Mouse (Mus musculus) lung, adult 2 months (tissue): Measurements from ENCODE around the gene Hinfp.

ENCODE experiments used
- CTCF ChIP-seq: fragments of 200-500 bp; IDR thresholded peaks from 2 replicates; pipeline ENCODE4 v1.5.1; 2011; ENCODE audit warnings: mild to moderate bottlenecking, low read length, control low read depth; ENCODE audit not compliant: insufficient read depth
- POLR2A ChIP-seq: fragments of 200-500 bp; IDR thresholded peaks from 2 replicates; pipeline ENCODE4 v1.6.1; 2011; ENCODE audit warnings: low read depth, mild to moderate bottlenecking, control low read depth, low read length, borderline replicate concordance; ENCODE audit errors: extremely low read depth

DNA sequence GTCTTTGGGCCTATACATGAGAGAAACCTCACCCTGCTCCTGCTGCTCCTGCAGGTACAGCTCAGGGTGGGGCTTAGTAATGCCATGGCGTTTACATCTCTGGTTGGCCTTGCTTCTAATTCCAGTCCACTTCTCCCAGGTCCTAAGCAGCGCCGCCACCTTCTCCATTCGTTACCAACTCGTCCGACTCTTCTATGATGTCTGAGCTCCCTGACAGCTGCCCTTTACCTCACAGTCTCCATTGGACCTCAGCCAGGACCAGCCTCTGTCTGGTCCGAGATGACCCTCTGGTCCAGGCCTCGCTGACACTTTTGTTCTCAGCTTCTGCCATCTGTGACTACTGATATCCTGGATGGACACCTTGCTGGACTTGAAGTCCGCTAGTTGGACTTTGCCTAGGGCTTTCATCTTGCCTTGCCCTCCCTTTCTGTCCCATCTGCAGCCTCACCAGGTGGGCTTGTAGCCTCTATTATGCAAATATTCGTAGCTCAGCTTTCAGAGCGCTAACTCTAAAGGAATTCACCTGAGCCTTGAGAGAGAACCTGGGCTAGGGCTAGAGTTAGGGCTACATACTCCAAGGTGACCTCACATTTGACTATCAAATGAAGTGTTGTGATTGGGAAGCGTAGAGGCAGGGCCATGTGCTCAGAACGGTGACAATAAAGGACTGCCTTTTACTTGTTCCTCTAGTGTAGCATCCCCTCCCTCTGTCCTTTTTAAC is 27.6 kb upstream of the Hinfp start:
- TF ChIP-seq CTCF (no peak), POLR2A (no peak)
